Mouse (Mus musculus) heart, embryonic 16.5 days (tissue): Measurements from ENCODE around the gene Map2k4. TPM values are rescaled to one million over a fixed set of nuclear protein-coding genes. Genes with fewer than 3 reads are reported as not detected.

Source experiments
- ATAC-seq: fragments of 200-750 bp; cut with Nextera tagmentation; replicated peaks from 2 replicates; pipeline ENCODE4 v1.8.0; 2017; ENCODE audit warnings: moderate number of reproducible peaks; ENCODE audit not compliant: insufficient read depth, low FRiP score; ENCODE audit errors: extremely low read depth
- H3K27ac ChIP-seq: fragments of 300-500 bp; sonication (generic); 2 replicates; pipeline ENCODE4 v1.5.1; 2014; ENCODE audit warnings: mild to moderate bottlenecking, low read length, control low read depth, moderate library complexity
- H3K27me3 ChIP-seq: fragments of 300-500 bp; sonication (generic); 2 replicates; pipeline ENCODE4 v1.6.1; 2014; ENCODE audit warnings: low read length, mixed read lengths; ENCODE audit not compliant: control insufficient read depth, insufficient read depth
- H3K36me3 ChIP-seq: fragments of 300-500 bp; sonication (generic); 2 replicates; pipeline ENCODE4 v1.6.1; 2014; ENCODE audit not compliant: control insufficient read depth, insufficient read depth
- H3K4me1 ChIP-seq: fragments of 300-500 bp; sonication (generic); 2 replicates; pipeline ENCODE4 v1.6.1; 2014; ENCODE audit warnings: low read length, mixed read lengths; ENCODE audit not compliant: control insufficient read depth, insufficient read depth
- H3K4me2 ChIP-seq: fragments of 300-500 bp; sonication (generic); 2 replicates; pipeline ENCODE4 v1.6.1; 2014; ENCODE audit warnings: low read depth, mild to moderate bottlenecking, control low read depth, low read length
- H3K4me3 ChIP-seq: fragments of 300-500 bp; sonication (generic); 2 replicates; pipeline ENCODE4 v1.5.1; 2014; ENCODE audit warnings: mild to moderate bottlenecking, control low read depth, low read length
- H3K9ac ChIP-seq: fragments of 300-500 bp; sonication (generic); 2 replicates; pipeline ENCODE4 v1.6.1; 2014; ENCODE audit warnings: low read length, control low read depth
- H3K9me3 ChIP-seq: fragments of 300-500 bp; sonication (generic); replicated peaks from 2 replicates; pipeline ENCODE4 v1.6.1; 2016; ENCODE audit warnings: low read length; ENCODE audit not compliant: control insufficient read depth
- WGBS: fragments of 180-500 bp; shearing (Covaris S2); extraction: QIAGEN DNeasy Blood & Tissue Kit; methylation state at CpG from one replicate; pipeline ENCODE4 v1.1.7; 2014; 5-methylcytosine and 5-hydroxymethylcytosine counted together
- polyA plus RNA-seq: library from polyadenylated mRNA; unstranded; fragments of >200 nt; fragmentation: Nextera tagmentation; extraction: Ambion mirVana; gene quantifications from 2 replicates; pipeline ENCODE4 v1.2.1, GENCODE M21; 2015

Gene Map2k4
- polyA plus RNA-seq, 1 experiment from 2014 or later, result 60.4 TPM

DNA sequence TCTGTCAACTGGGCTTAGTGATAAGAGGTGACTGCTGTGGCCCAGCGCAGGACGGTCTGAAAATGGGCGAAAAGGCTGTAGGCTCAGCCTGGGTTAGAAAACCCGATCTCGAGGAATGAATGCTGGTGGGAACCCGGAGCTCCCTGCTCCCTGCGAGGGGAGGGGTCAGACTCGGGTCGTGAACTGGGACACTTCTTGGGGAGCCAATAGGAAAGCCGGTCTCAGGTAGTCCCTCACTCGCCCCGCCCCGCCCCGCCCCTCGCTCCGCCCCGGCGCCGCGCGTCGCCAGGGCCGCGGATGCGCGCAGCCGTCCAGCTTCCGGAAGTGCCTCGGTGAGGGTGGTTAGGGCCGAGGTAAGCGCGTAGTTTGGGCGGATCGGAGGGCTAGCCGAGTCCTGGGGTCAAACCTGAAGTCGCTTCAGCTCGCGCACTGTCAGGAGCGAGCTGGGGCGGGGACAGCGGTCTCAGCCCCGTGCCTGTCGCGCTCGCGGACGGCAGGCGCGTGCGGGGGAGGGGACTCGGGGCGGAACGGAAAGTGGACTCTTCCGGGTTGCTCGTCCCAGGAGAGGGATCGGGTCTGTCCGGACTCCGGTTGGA is 18.9 kb upstream of the Map2k4 start, which contains the start of gene Zkscan6:
Zkscan6 (plus strand) TSS at position 267 of the 596 bp plus-strand sequence.
- Histone ChIP-seq H3K27me3 (no peaks in the 10 kb centered on the region), H3K4me3 (peak within 1 kb of the TSS; percentile 89), H3K9ac (peak within 1 kb of the TSS; percentile 88), H3K36me3 (no peaks in the 10 kb centered on the region), H3K4me1 (peaks cover 14% of the 10 kb centered on the region), H3K4me2 (peak within 1 kb of the TSS; percentile 97), H3K27ac (peak within 1 kb of the TSS; percentile 88), H3K9me3 (no peaks in the 10 kb centered on the region)
- WGBS, result under 1% methylated on average over 58 of the region's 58 CpGs
- ATAC-seq, result peak; percentile 99

DNA sequence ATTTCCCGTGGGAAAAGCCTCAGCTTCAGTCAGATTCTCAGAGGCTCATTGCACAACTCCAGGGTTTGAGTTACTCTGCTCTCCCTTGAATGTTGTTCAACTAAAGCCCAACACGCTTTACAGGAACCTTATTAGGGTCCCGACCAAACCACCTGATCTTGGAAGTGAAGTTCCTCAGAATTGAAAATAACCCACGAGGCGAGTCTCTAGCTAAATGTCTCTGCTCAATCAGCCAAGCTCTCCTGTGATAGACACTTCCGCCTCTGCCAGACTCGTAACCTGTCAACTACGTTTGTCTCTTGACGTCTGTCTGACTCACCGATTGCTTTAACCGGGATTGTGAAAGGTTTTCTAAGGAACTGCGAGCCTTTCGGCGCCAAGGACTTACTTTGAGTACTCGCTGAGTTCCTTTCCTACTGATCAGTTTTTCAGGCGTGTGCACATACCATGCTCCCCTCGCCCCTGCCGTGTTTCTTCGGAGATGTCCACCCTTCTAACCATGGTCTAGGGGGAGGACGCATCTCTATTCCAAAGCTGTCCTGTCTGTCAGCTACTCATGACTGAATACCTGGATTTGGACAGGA is 18.3 kb upstream of the Map2k4 start:
- ATAC-seq, result no peak; the same call in 1 of the 2 replicates
- Histone ChIP-seq H3K36me3 (no peaks in the 10 kb centered on the region), H3K27me3 (no peaks in the 10 kb centered on the region), H3K4me3 (peak overlapping the region; percentile 89), H3K9ac (peak overlapping the region; percentile 70), H3K9me3 (no peaks in the 10 kb centered on the region), H3K4me1 (peaks cover 12% of the 10 kb centered on the region), H3K4me2 (peak overlapping the region; percentile 97), H3K27ac (peak overlapping the region; percentile 74)
- WGBS, result under 1% methylated on average over 20 of the region's 20 CpGs

DNA sequence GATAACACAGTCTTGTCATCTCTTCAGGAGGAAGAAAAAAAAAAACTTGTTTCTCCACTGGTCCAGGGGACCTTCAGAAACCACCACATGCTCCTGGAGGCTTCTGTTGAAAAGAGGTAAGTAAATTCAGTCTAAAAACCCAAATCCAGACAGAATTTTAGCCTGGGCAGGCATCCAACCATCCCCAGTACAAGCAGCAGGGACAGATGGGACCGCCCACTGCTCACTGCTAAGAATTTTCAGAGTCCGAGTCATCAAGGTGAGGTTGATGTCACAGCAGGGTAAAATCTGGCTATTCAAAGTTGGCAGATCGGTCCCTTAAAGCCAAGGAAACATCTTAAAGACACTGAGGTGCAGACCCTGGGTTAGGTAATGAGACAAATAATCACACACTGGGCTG is 13.8 kb upstream of the Map2k4 start:
- H3K9ac ChIP-seq, result no peak overlapping the region
- no peak overlapping the region for H3K4me2 ChIP-seq
- peaks cover 2% of the 10 kb centered on the region; the same call in 1 of the 2 replicates for H3K9me3 ChIP-seq
- peaks cover 4% of the 10 kb centered on the region for H3K4me1 ChIP-seq
- H3K36me3 ChIP-seq, result no peaks in the 10 kb centered on the region
- H3K27me3 ChIP-seq, result no peaks in the 10 kb centered on the region
- no peak for ATAC-seq
- no peak overlapping the region for H3K27ac ChIP-seq
- WGBS, result 51% methylated on average over 3 of the region's 3 CpGs
- H3K4me3 ChIP-seq, result no peak overlapping the region

DNA sequence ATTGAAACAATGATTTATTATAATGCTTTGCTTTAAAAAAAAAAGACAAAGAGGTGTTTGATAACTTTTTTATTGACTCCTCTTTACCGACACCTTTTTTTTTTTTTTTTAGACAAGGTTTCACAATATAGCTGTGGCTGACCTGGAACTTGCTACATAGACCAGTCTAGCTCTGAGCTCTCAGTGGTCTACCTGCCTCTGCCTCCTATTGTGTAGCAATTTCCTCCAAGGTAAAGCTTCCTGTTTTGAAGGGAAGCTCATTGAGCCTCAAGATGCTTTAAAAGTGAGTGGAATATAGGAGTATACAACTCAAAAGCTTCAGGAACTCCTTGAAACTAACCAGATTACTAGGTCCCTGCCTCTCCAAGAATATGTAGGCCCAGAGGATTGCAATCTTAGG is 7.8 kb upstream of the Map2k4 start:
- Histone ChIP-seq H3K9me3 (peaks cover 2% of the 10 kb centered on the region; the same call in 1 of the 2 replicates), H3K36me3 (no peaks in the 10 kb centered on the region), H3K4me2 (no peak overlapping the region), H3K27me3 (no peaks in the 10 kb centered on the region), H3K27ac (no peak overlapping the region), H3K4me1 (no peaks in the 10 kb centered on the region), H3K4me3 (no peak overlapping the region), H3K9ac (no peak overlapping the region)
- WGBS, result 85% methylated on average over 1 of the region's 1 CpGs
- ATAC-seq, result no peak

DNA sequence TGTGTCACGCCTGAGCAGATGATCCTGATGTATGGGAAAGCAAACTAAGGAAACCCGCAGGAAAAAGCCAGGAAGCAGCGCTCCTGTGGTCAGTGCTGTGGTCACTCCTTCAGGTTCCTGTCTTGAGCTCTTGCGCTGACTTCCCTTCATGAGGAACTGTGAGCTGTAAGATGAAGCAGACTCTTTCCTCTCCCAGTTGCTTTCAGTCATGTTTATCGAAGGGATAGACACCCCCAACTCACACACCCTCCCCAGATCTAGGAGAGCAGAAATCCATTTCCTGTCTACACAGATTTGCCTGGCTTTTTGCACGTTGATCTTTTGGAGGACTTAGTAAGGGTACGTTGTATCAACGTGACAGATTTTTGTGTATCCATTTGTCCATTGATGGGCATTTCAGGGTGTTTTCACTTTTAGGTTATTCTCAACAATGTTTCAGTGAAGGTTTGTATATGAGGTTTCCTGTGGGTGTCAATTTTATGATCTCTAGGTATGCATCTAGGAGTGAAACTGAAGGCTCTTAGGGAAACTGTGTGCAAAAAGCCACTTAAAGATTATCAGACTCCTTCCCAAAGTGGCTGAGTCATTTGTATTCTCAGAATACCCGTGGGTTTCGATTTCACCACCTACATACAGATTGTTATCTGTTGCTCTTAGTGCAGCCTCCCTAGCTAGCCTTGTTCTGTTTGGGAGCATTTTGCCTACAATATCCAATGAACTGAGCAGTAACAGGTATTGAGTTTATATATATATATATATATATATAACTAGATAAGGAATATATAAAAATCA is 6.5 kb upstream of the Map2k4 start:
- no peaks in the 10 kb centered on the region for H3K36me3 ChIP-seq
- peak overlapping the region; percentile 23; the same call in 1 of the 2 replicates for H3K4me2 ChIP-seq
- H3K27ac ChIP-seq, result no peak overlapping the region
- peaks cover 2% of the 10 kb centered on the region; the same call in 1 of the 2 replicates for H3K9me3 ChIP-seq
- ATAC-seq, result no peak
- H3K27me3 ChIP-seq, result no peaks in the 10 kb centered on the region
- H3K4me1 ChIP-seq, result no peaks in the 10 kb centered on the region
- 50% methylated on average over 10 of the region's 10 CpGs for WGBS
- H3K9ac ChIP-seq, result no peak overlapping the region
- no peak overlapping the region for H3K4me3 ChIP-seq

DNA sequence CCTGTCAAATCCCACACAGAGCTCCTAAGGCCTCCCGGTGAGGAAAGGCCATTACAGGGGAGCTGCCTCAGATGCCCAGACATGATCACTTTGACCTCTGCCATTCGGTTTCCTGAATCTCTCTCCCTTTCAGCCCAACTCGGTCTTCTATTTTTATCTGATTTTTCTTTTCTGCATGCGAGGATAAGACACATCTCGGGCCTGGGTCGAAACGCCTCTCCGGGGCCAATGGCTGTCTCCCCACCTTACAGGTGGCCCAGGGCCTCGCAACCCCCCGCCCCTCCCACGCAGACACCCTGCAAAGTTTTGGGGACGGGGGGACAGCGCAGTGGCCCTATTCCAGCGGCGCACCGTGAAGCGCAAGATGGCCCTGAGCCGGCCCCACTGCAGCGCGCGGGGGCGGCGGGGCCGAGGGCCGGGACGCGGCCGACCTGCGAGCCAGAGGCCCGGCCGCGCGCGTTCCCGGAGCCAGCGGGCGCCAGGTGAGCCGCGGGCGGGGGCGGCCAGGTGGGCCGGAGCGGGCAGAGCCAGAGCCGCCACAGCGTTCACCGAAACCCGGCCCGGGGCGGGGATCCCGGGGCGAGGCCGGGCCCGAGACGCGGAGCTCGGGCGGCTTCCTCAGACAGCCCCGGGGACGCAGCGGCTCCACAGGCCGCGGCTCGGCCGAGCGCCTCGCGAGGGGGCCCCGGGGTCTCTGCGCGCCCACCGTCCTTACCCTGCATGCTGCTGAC is 511 bp downstream of the Map2k4 start:
- ATAC-seq, result peak; percentile 84
- Histone ChIP-seq H3K4me2 (peak overlapping the region; percentile 85), H3K4me3 (peak overlapping the region; percentile 92), H3K27ac (peak overlapping the region; percentile 87), H3K27me3 (no peaks in the 10 kb centered on the region), H3K36me3 (no peaks in the 10 kb centered on the region), H3K4me1 (peaks cover 10% of the 10 kb centered on the region), H3K9ac (peak overlapping the region; percentile 98), H3K9me3 (no peaks in the 10 kb centered on the region)
- under 1% methylated on average over 66 of the region's 71 CpGs for WGBS

DNA sequence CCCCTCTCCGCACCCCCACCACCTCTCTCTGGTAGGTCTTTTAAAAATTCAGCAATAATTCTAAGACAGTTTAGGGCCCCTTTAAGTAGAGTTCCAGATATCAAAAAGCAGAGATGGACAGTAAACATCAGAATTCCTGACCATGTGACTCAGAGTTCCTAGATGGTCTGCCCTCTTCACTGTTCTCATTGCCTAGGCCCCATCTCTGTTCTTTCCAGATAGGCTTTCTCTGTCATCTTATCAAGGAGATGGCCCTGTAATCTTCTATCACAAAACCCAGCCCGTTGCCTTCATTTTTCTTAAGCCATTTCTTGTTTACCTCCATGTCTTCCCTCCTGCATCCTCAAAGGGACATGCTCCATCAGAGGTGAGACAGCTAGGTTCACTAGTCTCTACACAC is 1.9 kb downstream of the Map2k4 start:
- no peak overlapping the region for H3K4me3 ChIP-seq
- no peaks in the 10 kb centered on the region for H3K9me3 ChIP-seq
- ATAC-seq, result no peak
- peaks cover 13% of the 10 kb centered on the region for H3K4me1 ChIP-seq
- no peaks in the 10 kb centered on the region for H3K36me3 ChIP-seq
- no peaks in the 10 kb centered on the region for H3K27me3 ChIP-seq
- H3K9ac ChIP-seq, result no peak overlapping the region
- peak overlapping the region; percentile 33; the same call in 1 of the 2 replicates for H3K4me2 ChIP-seq
- H3K27ac ChIP-seq, result no peak overlapping the region
- 67% methylated on average over 2 of the region's 2 CpGs for WGBS

DNA sequence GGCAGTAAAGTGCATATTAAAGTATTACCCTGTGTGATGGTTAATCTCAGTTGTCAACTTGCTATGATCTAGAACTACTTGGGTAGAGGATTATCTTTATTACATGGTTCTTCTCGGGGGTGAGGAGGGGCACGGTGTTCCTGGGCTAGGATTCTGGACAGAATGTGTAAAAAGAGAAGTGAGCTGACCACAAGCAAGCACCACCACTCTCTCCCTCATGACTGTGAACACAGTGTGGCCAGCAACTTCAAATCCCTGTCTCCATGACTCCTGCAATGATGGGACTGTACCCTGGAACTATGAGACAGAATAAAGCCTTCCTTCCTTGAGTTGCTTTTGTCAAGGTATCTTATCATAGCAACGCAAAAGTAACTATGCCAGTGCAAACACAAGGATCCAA is 6.5 kb downstream of the Map2k4 start:
- Histone ChIP-seq H3K9me3 (no peaks in the 10 kb centered on the region), H3K4me1 (peaks cover 37% of the 10 kb centered on the region), H3K4me2 (no peak overlapping the region), H3K9ac (no peak overlapping the region), H3K36me3 (no peaks in the 10 kb centered on the region), H3K27me3 (no peaks in the 10 kb centered on the region), H3K4me3 (no peak overlapping the region), H3K27ac (no peak overlapping the region)
- whole genome bisulfite sequencing, result 69% methylated on average over 3 of the region's 3 CpGs
- no peak for ATAC-seq
